Mouse (Mus musculus) central nervous system, embryonic 11.5 days (tissue): ENCODE results near the gene Cypt15. TPM values are rescaled to one million over a fixed set of nuclear protein-coding genes. Genes with fewer than 3 reads are reported as not detected.

Experiments used
- polyA plus RNA-seq: library from polyadenylated mRNA; depleted of rRNA; stranded (reverse); fragments of >200 nt; gene quantifications from 2 replicates; pipeline ENCODE4 v1.2.3, GENCODE M21; 2012; rRNA removed

The Cypt15 gene
- not detected in 2 replicates for polyA plus RNA-seq

DNA sequence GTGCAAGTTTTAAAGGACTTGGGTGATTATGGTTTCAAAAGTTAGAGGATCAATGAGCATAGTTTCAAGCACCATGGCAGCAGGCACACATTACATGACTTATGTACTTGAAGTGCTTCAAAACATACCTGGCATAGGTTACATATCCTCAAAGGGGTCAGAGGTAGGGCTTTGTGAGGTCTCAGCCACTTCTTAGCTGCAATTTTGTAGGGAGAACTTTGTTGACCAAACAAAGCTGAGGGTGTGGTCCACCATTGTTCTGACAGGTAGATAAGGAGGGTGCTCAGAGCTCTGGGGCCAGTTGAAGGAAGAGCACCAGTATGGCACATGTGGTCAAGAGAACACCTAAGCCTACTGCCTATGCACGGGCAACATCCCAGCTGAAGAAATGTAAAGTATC, at the start of gene Cypt15:
Gene Cypt15, plus strand, starts transcription at position 301 of the 400 bp plus-strand sequence.

